Mouse (Mus musculus) thymus, adult 2 months (tissue): Measurements from ENCODE around the gene Scrn2.
A peak's percentile ranks its signal among the peaks of the same experiment; 100 is the strongest.

Source experiments
- CTCF ChIP-seq: fragments of 200-500 bp; IDR thresholded peaks from 2 replicates; pipeline ENCODE4 v1.5.1; 2012; ENCODE audit warnings: mild to moderate bottlenecking, control low read depth, low read length, moderate library complexity, borderline replicate concordance; ENCODE audit not compliant: control insufficient read depth, poor library complexity, insufficient read depth; ENCODE audit errors: extremely low read depth
- POLR2A ChIP-seq: fragments of 200-500 bp; IDR thresholded peaks from 2 replicates; pipeline ENCODE4 v1.6.1; 2012; ENCODE audit warnings: mild to moderate bottlenecking, low read length, control low read depth, moderate library complexity; ENCODE audit not compliant: control insufficient read depth, poor library complexity, insufficient read depth; ENCODE audit errors: extremely low read depth

DNA sequence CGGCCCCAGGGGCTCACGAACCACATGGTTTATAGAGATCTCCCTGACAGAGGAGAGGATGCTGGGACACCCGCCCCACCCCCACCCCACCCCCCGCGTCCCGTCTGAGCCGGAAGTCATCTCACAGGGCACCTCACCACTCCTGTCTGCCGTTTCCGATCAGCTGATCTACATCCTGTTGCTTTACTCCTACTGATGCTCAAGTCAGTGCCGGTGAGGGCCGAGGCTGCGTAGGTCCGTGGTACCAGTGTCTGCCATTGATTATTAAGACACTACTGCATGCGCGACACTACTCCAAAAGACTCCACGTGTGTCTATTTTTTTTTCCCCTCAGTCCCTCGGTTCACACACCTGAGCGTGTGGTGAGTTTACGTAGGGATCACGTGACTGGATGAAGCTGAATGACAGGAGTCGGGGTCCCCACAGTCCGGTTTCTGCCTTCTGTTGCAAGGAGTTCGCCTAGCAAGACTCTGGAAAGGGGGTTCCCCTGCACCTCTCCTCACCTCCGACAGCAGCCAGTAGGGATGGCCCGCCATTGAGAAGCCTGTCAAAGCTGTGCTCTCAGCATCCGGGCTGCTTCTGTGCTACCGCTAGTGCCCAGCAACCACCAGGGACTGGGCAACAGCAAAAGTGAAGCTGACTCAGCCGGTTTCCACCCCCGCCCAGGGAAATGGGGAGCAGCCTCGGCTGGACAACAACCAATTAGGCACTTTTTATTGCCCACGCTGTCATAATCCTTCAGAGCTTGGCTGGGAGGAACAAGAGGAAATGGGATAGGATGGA is 41.7 kb upstream of the Scrn2 start:
- TF ChIP-seq POLR2A (peak; percentile 79; the same call in 1 of the 2 replicates), CTCF (no peak)
